Mouse (Mus musculus): ENCODE results near the gene Wipf3.

Wipf3 gene

DNA sequence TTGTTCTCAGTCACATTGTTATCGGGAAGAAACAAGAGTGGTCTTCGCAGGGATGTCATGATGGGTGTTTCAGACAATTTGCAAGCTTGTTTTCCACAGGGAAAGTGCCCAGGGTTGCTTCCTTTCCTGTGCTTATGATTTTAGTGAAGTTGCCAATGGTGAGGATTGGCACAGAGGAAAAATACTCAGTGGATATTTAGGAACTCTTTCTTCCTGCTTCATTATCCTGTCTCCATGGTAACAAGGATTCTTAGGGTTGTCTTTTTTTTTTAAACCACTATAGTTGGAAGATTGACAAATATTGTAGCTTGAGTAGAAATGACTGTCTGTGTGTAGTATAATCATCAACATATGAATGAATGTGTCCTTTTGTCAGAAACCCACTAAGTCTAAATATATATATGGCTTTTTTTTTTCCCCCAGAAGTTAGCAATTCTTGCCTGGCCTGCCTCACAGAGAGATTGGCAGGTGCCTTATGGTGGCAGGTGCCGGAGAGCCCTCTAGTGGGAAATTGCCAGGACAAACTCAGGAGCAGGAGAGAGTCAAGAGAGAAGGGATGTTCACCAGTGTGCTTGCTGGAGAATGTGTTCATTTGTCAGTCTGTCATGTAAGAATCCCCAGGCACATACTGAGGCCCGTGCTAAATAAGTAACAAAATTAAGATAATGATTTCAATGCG lies 49.4 kb downstream of the Wipf3 start:
- DNase-seq: no peak

DNA sequence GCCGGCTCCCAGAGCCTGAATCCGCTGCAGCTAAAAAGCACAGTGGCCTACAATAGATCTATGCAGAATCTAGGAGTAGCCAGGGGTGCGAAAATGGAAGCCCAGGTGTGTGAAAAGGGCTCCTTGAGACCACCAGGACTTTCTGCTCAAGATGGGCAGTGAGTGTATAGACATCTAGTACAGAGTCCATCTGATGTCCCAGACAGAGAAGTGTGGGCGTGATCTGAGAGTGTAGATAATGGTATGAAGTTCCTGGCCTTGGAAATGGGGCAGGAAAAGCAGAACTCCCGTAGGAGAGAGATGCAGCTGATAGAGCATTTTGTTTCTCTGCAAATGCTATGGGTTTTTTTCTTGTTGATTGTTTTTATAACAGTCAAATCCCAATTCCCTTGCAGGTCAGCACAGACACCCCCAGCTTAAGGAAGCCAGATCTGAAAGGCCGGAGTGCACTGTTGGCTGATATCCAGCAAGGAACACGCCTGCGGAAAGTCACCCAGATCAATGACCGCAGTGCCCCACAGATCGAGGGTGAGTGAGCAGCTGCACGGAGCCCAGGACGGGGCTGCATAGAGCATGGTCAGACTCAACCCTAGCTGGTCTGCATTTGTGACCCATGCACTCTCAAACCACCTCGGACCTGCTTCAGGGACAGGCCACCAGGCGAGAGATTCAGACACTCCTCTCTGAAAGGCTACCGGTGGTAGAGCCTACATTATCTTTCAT lies 52.1 kb downstream of the Wipf3 start:
- no peak for DNase-seq

- DNase-seq: no peak
Measured at GRCm38 (mm10) chr6:54485000-54485399, 55.6 kb downstream of the Wipf3 start.

DNA sequence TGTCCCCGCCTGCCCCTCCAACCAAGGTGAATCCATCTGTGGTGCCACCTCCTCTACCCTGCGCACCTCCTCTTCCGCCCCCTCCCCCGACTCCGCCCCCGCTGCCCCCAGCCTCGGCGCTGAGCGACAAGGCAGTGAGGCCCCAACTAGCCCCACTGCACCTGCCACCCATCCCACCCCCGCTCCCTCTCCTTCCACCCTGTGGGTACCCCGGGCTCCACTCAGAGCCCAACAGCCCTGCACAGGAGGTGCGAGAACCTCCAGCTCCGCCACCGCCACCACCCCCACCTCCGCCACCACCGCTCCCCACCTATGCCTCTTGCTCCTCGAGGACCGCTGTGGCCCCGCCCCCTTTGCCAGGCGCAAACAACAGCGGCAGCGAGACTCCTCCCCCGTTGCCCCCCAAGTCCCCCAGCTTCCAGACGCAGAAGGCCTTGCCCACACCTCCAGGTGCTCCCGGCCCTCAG lies 56.1 kb downstream of the Wipf3 start:
- DNase-seq: no peak

- no peak for DNase-seq
Measured at GRCm38 (mm10) chr6:54485973-54486569, 56.7 kb downstream of the Wipf3 start.

DNA sequence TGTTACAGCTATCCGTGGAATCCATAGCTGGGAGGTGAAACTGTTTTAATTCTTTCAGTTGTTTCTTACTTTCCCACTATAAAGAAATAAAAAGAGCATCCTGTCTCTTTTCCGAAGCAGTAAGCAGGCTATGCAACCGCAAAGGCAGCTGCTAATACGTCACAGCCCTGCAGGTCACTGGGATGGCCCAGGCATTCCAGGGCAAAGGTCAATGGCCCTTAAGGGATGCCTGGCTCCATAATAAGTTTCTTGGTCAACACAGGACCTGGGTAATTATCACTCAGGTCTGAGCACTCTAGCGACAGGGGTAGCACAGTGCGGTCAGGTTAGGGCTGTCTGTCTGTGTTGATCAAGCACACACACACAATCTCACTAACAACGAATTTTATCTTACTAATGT lies 61.7 kb downstream of the Wipf3 start:
- DNase-seq: no peak

DNA sequence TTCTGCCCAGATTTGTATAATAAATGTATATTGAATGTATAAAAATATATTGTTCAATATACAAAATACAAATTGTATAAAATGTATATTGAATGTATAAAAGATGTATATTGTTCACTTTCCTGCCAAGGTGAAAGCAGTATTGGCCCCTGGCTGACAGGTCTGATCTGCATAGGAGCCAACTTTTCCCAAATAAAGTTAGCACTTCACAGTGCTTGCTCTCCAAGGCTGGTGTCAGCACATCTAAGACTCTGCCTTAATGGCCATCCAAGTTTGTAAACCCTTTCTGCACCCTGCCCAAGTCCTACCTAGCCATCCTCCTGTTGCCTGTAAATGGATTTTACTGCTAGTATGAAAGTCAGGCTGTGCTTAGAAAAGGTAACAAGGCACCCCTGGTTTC lies 64.7 kb downstream of the Wipf3 start:
- DNase-seq: no peak

DNA sequence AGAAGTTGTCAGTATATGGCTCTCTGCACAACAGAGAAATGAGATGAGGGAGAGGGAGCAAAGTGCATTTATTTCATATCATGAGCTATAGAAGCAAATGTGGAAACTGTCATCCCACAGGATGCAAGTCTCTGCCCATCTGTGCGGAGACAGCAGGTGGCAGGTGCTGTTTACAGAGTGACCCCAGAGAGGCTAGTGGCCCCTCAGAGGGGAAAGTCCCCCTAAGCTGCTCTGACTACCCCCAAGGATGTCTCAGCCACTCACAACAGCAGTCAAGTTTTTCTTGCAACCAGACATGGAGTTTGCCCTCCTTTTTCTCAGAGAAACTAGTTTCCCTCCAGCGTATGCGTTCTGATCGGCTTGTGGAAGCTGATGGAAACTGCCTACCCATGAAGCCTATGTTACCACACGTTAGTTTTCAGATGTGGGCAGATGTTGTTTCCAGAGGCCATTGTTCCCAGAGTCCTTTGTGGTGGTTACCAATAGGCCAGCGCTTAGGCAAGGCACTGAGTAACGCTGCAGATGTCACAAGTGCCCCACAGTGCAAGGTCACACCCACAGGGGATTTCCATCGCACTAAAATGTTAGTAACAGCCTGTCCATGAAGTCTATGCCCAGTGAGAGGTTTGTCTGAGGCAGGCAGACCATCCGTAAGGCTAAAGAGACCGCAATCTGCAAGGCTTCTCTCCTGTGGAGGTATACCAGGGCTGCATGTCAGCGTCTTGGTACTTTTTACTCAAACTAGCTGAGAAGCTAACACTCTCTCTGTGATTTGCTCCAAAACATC lies 65.4 kb downstream of the Wipf3 start:
- no peak for DNase-seq

- DNase-seq: no peak
Measured at GRCm38 (mm10) chr6:54496214-54496613, 66.8 kb downstream of the Wipf3 start.

DNA sequence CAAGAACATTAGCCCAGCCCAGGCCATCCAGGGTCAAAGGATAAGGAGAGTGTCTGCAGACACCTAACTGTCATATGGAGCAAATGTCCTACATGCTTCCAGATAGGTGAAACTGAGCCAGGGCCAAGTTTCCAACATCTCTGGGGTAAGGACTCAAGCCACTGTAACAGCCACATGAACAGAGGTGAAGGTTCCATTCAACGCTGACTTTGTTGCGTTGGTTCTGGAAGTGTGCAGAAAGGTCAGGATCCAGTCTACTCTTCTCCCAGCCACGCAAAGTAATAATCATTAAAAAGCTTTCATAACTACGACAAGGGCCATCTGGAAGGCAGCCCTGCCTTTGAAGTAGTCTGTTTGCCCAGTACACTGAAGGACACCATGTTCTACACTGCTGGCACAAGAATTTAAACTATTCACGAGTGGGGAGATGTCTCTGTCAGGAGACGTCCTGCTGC lies 73.3 kb downstream of the Wipf3 start:
- DNase-seq: no peak

- DNase-seq: no peak
Measured at GRCm38 (mm10) chr6:54506318-54506717, 76.9 kb downstream of the Wipf3 start.

DNA sequence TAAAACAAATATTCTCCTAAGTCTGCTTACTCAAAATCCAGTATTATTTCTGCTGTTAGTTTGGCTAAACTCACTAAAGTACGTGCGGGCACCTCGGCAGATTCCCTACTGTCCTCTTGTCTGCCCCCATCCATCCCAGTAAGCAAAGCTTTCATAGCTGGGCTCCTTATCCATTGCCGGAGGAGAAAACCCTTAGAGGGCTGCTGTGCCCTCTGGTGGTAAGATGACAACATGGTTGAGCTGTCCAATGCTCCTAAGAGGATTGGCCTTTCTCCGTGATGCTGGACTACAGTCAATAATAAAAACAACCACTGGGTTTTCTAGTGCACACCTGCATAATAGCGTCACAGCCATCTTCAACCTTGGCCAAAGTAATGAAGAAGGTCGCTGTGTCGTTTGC lies 77.6 kb downstream of the Wipf3 start:
- no peak for DNase-seq

- no peak for DNase-seq
Measured at GRCm38 (mm10) chr6:54507808-54508207, 78.4 kb downstream of the Wipf3 start.

- no peak for DNase-seq
Measured at GRCm38 (mm10) chr6:54508256-54508793, 78.9 kb downstream of the Wipf3 start.

DNA sequence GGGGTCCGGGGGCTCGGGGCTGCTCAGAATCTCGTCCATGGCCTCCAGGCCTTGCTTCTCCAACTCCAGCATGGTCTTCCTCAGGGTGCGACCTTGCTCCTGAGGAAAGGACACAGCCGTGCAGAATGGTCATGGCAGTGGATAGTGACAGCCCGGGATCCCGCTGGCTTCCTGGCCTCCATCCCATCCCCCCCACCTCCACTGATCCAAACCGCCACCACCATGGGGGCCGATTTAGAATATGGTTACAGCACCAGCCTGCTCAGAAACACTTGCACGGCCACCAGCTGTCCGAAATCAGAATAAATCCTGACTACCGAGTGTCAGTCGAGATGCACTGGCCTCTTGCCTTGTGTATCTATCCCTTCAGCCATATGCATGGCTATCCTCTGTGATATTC lies 79.9 kb downstream of the Wipf3 start:
- DNase-seq: no peak

GRCm38 (mm10) chr6:54512256-54512655 lies 82.9 kb downstream of the Wipf3 start:
- DNase-seq: no peak

- no peak for DNase-seq
Measured at GRCm38 (mm10) chr6:54516512-54517134, 87.2 kb downstream of the Wipf3 start.

DNA sequence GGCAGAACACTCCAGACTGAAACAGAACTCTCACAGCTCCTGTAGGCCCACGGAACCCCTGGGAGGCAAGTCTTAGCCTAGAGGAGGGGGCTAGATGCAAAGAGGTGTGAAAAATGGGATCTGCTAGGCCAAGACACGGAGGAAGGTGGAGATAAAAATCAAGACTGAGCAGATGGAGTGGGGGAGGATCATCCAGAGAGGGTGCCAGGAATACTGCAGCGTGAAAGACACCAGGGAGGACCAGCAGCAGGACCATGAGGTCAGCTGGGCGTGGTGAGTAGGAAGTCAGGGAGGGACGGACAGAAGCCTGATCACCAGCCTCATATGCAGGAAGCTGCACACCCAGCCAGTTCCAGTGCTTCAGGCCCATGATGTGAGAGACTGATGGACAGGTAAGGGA lies 89.4 kb downstream of the Wipf3 start:
- no peak for DNase-seq

DNA sequence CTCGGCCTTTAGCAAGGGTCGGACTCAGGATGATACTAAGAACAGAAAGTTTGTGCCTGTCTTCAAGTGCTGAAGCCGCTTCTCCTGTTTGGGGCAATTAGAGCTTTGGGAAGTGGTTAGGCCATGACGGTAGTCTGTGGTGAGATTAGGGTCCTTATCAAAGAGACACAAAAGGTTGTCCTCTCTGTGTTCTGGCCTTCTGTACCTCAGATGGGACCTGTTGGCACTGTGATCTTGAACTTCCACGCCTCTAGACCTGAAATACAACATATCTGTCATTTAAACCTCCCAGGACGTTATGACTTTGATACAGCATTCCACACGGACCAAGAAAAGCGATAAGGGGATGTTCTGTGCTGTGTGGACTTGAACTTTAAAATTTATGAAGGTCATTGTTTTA lies 99.3 kb downstream of the Wipf3 start:
- no peak for DNase-seq

- DNase-seq: no peak
Measured at GRCm38 (mm10) chr6:54530182-54530581, 100.8 kb downstream of the Wipf3 start.

DNA sequence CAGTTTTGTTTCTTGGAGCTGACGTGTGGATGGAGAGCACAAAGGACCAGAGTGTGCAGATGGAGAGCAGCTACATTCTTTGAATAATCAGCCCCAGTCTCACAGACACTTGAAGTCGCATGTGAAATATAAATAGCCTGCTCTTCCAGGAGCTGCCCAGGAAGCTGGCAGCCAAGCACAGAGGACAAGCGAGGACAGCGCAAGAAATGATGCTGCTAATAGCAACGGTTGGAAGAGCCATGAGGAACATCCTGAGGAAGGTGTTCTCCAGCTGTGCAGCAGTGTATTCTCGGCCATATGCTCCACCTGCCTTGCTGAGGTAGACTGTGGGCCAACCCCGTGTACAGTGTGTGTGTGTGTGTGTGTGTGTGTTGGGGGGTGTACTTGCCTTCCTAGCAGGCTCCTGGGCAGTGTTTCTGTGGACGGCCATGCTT lies 101.7 kb downstream of the Wipf3 start:
- peak; percentile 45 for DNase-seq

GRCm38 (mm10) chr6:54535485-54535884 lies 106.1 kb downstream of the Wipf3 start:
- DNase-seq: no peak
